Mouse (Mus musculus): ENCODE data around the gene Ankrd37. TPM values are rescaled to one million over a fixed set of nuclear protein-coding genes. Genes with fewer than 3 reads are reported as not detected.

Ankrd37 gene
- polyA plus RNA-seq, 1 experiment from 2014 or later: 36.0 TPM

GRCm38 (mm10) chr8:45975837-45976468 is 29.6 kb downstream of the Ankrd37 start:
- Histone ChIP-seq H3K27ac (ENCODE audit: low read length) (peak overlapping the region; percentile 71), H3K27me3 (replicated peaks; ENCODE audit: insufficient read depth, low read length) (no peaks in the 10 kb centered on the region), H3K36me3 (ENCODE audit: insufficient read depth, low read length) (no peaks in the 10 kb centered on the region), H3K4me3 (ENCODE audit: low read depth, low read length) (peak overlapping the region; percentile 64), H3K9me3 (ENCODE audit: low read length) (no peaks in the 10 kb centered on the region), H3K4me1 (ENCODE audit: insufficient read depth, low read depth, low read length) (peaks cover 7% of the 10 kb centered on the region; the same call in 1 of the 2 replicates), H3K4me2 (replicated peaks; ENCODE audit: low read depth, low read length) (peak overlapping the region; percentile 74), H3K9ac (replicated peaks; ENCODE audit: low read depth) (peak overlapping the region; percentile 37; the same call in 1 of the 2 replicates)
- TF ChIP-seq CTCF (IDR thresholded peaks at IDR 0.05) (no peak), EP300 (IDR thresholded peaks at IDR 0.05) (no peak)
- 39% methylated on average over 11 of the region's 11 CpGs for WGBS
- peak; percentile 57 for DNase-seq (ENCODE audit: low spot score)
- peak; percentile 8 for ATAC-seq

GRCm38 (mm10) chr8:45975126-45975836 is 30.2 kb downstream of the Ankrd37 start, which contains the start of the genes 1700029J07Rik and Ufsp2:
1700029J07Rik (minus strand) TSS chr8:45975252.
Ufsp2 (plus strand) TSS chr8:45975528.
- Histone ChIP-seq H3K27me3 (replicated peaks; ENCODE audit: insufficient read depth, low read length) (no peaks in the 10 kb centered on the region), H3K4me1 (ENCODE audit: insufficient read depth, low read depth, low read length) (peaks cover 7% of the 10 kb centered on the region; the same call in 1 of the 2 replicates), H3K4me3 (ENCODE audit: low read depth, low read length) (peak within 1 kb of the TSS; percentile 64), H3K9ac (replicated peaks; ENCODE audit: low read depth) (peak within 1 kb of the TSS; percentile 37; the same call in 1 of the 2 replicates), H3K27ac (ENCODE audit: low read length) (peak within 1 kb of the TSS; percentile 71), H3K4me2 (replicated peaks; ENCODE audit: low read depth, low read length) (peak within 1 kb of the TSS; percentile 74), H3K9me3 (ENCODE audit: low read length) (no peaks in the 10 kb centered on the region), H3K36me3 (ENCODE audit: insufficient read depth, low read length) (no peaks in the 10 kb centered on the region)
- WGBS: 2% methylated on average over 57 of the region's 57 CpGs
- DNase-seq (ENCODE audit: low spot score) (peak; percentile 99), ATAC-seq (peak; percentile 98)
- TF ChIP-seq CTCF (IDR thresholded peaks at IDR 0.05) (peak; percentile 66), EP300 (IDR thresholded peaks at IDR 0.05) (no peak)

GRCm38 (mm10) chr8:45973988-45974505 is 31.5 kb downstream of the Ankrd37 start:
- Histone ChIP-seq H3K4me1 (ENCODE audit: insufficient read depth, low read depth, low read length) (peaks cover 7% of the 10 kb centered on the region; the same call in 1 of the 2 replicates), H3K27ac (ENCODE audit: low read length) (0 out of 2 replicates have a peak overlapping the region, but pooled peaks have one; percentile 0), H3K9me3 (ENCODE audit: low read length) (no peaks in the 10 kb centered on the region), H3K9ac (replicated peaks; ENCODE audit: low read depth) (no peak overlapping the region), H3K36me3 (ENCODE audit: insufficient read depth, low read length) (no peaks in the 10 kb centered on the region), H3K27me3 (replicated peaks; ENCODE audit: insufficient read depth, low read length) (no peaks in the 10 kb centered on the region), H3K4me3 (ENCODE audit: low read depth, low read length) (no peak overlapping the region), H3K4me2 (replicated peaks; ENCODE audit: low read depth, low read length) (no peak overlapping the region)
- no peak for TF ChIP-seq CTCF (IDR thresholded peaks at IDR 0.05)
- DNase-seq (ENCODE audit: low spot score) (peak; percentile 12), ATAC-seq (no peak)
- 63% methylated on average over 8 of the region's 8 CpGs for WGBS

- Histone ChIP-seq H3K9me3 (ENCODE audit: low read length) (no peaks in the 10 kb centered on the region), H3K4me2 (replicated peaks; ENCODE audit: low read depth, low read length) (no peak overlapping the region), H3K36me3 (ENCODE audit: insufficient read depth, low read length) (no peaks in the 10 kb centered on the region), H3K27me3 (replicated peaks; ENCODE audit: insufficient read depth, low read length) (no peaks in the 10 kb centered on the region), H3K27ac (ENCODE audit: low read length) (no peak overlapping the region), H3K4me3 (ENCODE audit: low read depth, low read length) (no peak overlapping the region), H3K9ac (replicated peaks; ENCODE audit: low read depth) (no peak overlapping the region), H3K4me1 (ENCODE audit: insufficient read depth, low read depth, low read length) (peaks cover 2% of the 10 kb centered on the region; the same call in 1 of the 2 replicates)
- WGBS: 93% methylated on average over 12 of the region's 12 CpGs
- DNase-seq (ENCODE audit: low spot score) (no peak), ATAC-seq (no peak)
- TF ChIP-seq CTCF (IDR thresholded peaks at IDR 0.05) (peak; percentile 24), EP300 (IDR thresholded peaks at IDR 0.05) (no peak)
Observed at GRCm38 (mm10) chr8:45970894-45971293, 34.6 kb downstream of the Ankrd37 start.

GRCm38 (mm10) chr8:45950622-45951021 is 54.9 kb downstream of the Ankrd37 start:
- no peak for ATAC-seq
- 61% methylated on average over 2 of the region's 2 CpGs for WGBS
- Histone ChIP-seq H3K4me3 (ENCODE audit: low read depth, low read length) (no peak overlapping the region), H3K36me3 (ENCODE audit: insufficient read depth, low read length) (no peaks in the 10 kb centered on the region), H3K9ac (replicated peaks; ENCODE audit: low read depth) (no peak overlapping the region), H3K4me1 (ENCODE audit: insufficient read depth, low read depth, low read length) (no peaks in the 10 kb centered on the region), H3K4me2 (replicated peaks; ENCODE audit: low read depth, low read length) (no peak overlapping the region), H3K27me3 (replicated peaks; ENCODE audit: insufficient read depth, low read length) (no peaks in the 10 kb centered on the region), H3K27ac (ENCODE audit: low read length) (no peak overlapping the region), H3K9me3 (ENCODE audit: low read length) (no peaks in the 10 kb centered on the region)
- no peak for TF ChIP-seq CTCF (IDR thresholded peaks at IDR 0.05)
- TF ChIP-seq EP300 (IDR thresholded peaks at IDR 0.05): no peak
- no peak for DNase-seq (ENCODE audit: low spot score)

Other genes with a start within 250 kb of the Ankrd37 start
- 54.7 and 59.2 TPM in 2 replicates for gene Pdlim3, start 120.2 kb downstream of the Ankrd37 start, polyA plus RNA-seq (2015; fragmentation: Nextera tagmentation; extraction: Ambion mirVana)
- not detected in 2 replicates for gene Ccdc110, start 71.1 kb downstream of the Ankrd37 start, polyA plus RNA-seq (2015; fragmentation: Nextera tagmentation; extraction: Ambion mirVana)
- gene 1700029J07Rik, start 30.5 kb downstream of the Ankrd37 start, polyA plus RNA-seq (2015; fragmentation: Nextera tagmentation; extraction: Ambion mirVana): 5.0 and 7.5 TPM in 2 replicates
- gene Ufsp2, start 30.2 kb downstream of the Ankrd37 start, polyA plus RNA-seq (2015; fragmentation: Nextera tagmentation; extraction: Ambion mirVana): 64.9 and 69.3 TPM in 2 replicates
- 0.76 and 0.91 TPM in 2 replicates for gene Lrp2bp, start 6.4 kb downstream of the Ankrd37 start, polyA plus RNA-seq (2015; fragmentation: Nextera tagmentation; extraction: Ambion mirVana)
- gene Cfap97, start 146.1 kb upstream of the Ankrd37 start, polyA plus RNA-seq (2015; fragmentation: Nextera tagmentation; extraction: Ambion mirVana): 25.8 and 29.5 TPM in 2 replicates
- gene Snx25, start 146.5 kb upstream of the Ankrd37 start, polyA plus RNA-seq (2015; fragmentation: Nextera tagmentation; extraction: Ambion mirVana): 34.5 and 35.2 TPM in 2 replicates
- gene Slc25a4, start 205.6 kb upstream of the Ankrd37 start, polyA plus RNA-seq (2015; fragmentation: Nextera tagmentation; extraction: Ambion mirVana): 292 and 307 TPM in 2 replicates